Mouse (Mus musculus) spleen, adult 2 months (tissue): ENCODE results near the gene Srpk1.

Source experiments
- CTCF ChIP-seq: fragments of 200-500 bp; IDR thresholded peaks from 2 replicates; pipeline ENCODE4 v1.5.1; 2011; ENCODE audit warnings: mild to moderate bottlenecking, inconsistent platforms; ENCODE audit not compliant: insufficient read depth, insufficient read length, insufficient replicate concordance; ENCODE audit errors: extremely low read depth
- POLR2A ChIP-seq: fragments of 200-500 bp; IDR thresholded peaks from 2 replicates; pipeline ENCODE4 v1.6.1; 2011; ENCODE audit warnings: low read depth, low read length, inconsistent platforms

- TF ChIP-seq POLR2A (no peak), CTCF (no peak)
Observed at GRCm38 (mm10) chr17:28625327-28625726, 2.8 kb upstream of the Srpk1 start.
